Mouse (Mus musculus) bone marrow macrophage, adult 2 months (primary cell): ENCODE results near the gene Trp53.
"Not testable (repeated sequence)": the region's sequence is repeated elsewhere in the genome, so short reads cannot be mapped to it uniquely, and the experiment has no call there.

Experiments used
- CTCF ChIP-seq: IDR thresholded peaks from 2 replicates; pipeline ENCODE4 v1.5.1; 2012; ENCODE audit warnings: low read depth, mild to moderate bottlenecking, low read length, moderate library complexity
- POLR2A ChIP-seq: IDR thresholded peaks from 2 replicates; pipeline ENCODE4 v1.6.1; 2012; ENCODE audit warnings: mild to moderate bottlenecking, low read depth, low read length, borderline replicate concordance

- 0 out of 2 replicates have a peak, but pooled peaks have one; percentile 10 for TF ChIP-seq CTCF
- not testable (repeated sequence) for TF ChIP-seq POLR2A
Observed at GRCm38 (mm10) chr11:69530755-69531154, 49.4 kb upstream of the Trp53 start.
